Mouse (Mus musculus) bone marrow, adult 2 months (tissue): ENCODE measurements around the gene 4930444G20Rik.

Experiments
- CTCF ChIP-seq: fragments of 200-500 bp; IDR thresholded peaks from 2 replicates; pipeline ENCODE4 v1.5.1; 2011; ENCODE audit warnings: low read length, control low read depth; ENCODE audit not compliant: control insufficient read depth, insufficient read depth
- POLR2A ChIP-seq: fragments of 200-500 bp; IDR thresholded peaks from 2 replicates; pipeline ENCODE4 v1.6.1; 2011; ENCODE audit warnings: low read depth, mild to moderate bottlenecking, control low read depth, low read length, borderline replicate concordance; ENCODE audit not compliant: control insufficient read depth

DNA sequence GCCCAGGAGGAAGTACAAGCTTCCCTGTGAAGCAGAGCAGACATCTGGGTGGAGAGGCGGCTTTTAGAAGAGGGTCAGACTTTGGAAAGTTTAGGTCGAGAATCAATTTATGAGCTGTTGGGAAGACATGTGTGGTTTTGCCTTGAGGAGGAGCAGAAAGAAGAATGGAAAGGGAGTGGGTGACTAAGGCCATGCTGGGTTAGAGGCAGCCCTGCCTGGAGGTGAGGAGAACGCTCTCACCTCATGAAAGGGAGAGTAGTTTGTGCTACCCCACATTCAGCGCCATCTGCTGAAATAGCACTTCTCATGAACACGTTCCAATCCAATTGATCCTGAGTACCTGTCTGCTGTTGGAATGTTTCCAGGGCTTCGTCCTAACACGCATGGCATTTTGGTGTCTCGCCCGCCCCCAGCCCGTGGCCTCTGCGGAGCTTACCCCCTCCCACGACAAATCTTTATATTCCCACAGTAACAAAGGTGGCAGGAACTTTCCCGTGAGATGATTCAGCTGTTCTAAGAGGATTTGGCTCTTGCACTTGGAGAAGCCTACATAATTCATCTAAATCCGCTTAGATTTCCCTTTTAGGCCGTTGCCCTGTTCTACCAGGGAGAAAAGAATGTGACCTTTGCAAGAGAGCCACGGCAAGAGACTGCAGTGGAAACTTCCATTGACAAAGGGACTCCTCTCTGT lies 50.3 kb downstream of the 4930444G20Rik start:
- TF ChIP-seq CTCF (no peak), POLR2A (no peak)
